Mouse (Mus musculus): ENCODE data around the gene Zfyve16. TPM values are rescaled to one million over a fixed set of nuclear protein-coding genes. Genes with fewer than 3 reads are reported as not detected.
A peak's percentile ranks its signal among the peaks of the same experiment; 100 is the strongest.

Gene Zfyve16
- 10.9 and 11.1 TPM in 2 replicates for polyA plus RNA-seq (2015; fragmentation: Nextera tagmentation; extraction: Ambion mirVana)

DNA sequence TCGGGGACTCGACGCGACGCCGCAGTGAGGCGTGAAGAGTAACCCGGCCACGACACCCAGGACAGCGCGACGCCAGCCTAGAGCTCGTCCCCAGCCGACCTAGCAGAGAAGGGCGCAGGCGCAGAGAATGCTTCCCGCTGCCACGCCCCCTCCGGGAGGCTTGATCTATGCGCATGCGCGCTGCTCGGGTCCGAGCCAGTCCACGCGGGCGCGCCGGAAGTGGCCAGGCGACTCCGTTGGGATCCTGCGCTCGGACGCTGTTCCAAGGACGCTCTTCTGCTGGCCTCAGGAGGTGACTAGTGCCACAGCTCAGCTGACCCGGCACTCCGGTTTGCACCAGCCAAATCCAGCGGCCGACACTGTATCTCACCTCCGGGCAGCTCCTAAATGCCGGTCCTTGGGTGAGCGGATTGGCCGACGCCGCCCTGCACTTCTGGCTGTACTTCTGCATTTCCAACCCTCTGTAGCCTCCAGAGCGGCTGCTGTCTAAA lies at the start of gene Zfyve16:
Zfyve16 (minus strand) TSS at position 148 of the 491 bp plus-strand sequence.
- H3K4me1 ChIP-seq (ENCODE audit: control insufficient read depth, insufficient read depth, low read length): peaks cover 9% of the 10 kb centered on the region
- peak within 1 kb of the TSS; percentile 94 for H3K27ac ChIP-seq (ENCODE audit: low read length)
- peak within 1 kb of the TSS; percentile 91 for H3K4me3 ChIP-seq (ENCODE audit: low read depth, low read length)
- H3K36me3 ChIP-seq (ENCODE audit: control insufficient read depth, insufficient read depth, low read length): no peaks in the 10 kb centered on the region
- ATAC-seq: peak; percentile 98
- no peaks in the 10 kb centered on the region for H3K9me3 ChIP-seq (replicated peaks; ENCODE audit: control insufficient read depth, low read length, poor library complexity, severe bottlenecking)
- WGBS: under 1% methylated on average over 46 of the region's 46 CpGs
- H3K27me3 ChIP-seq (ENCODE audit: control insufficient read depth, insufficient read depth, low read depth, low read length): no peaks in the 10 kb centered on the region
- H3K9ac ChIP-seq (ENCODE audit: low read depth, low read length): peak within 1 kb of the TSS; percentile 96
- H3K4me2 ChIP-seq (ENCODE audit: low read length): peak within 1 kb of the TSS; percentile 66

GRCm38 (mm10) chr13:92578210-92578609 lies 47.5 kb upstream of the Zfyve16 start:
- no peak overlapping the region for H3K4me3 ChIP-seq (ENCODE audit: low read depth, low read length)
- H3K27me3 ChIP-seq (ENCODE audit: control insufficient read depth, insufficient read depth, low read depth, low read length): no peaks in the 10 kb centered on the region
- H3K4me1 ChIP-seq (ENCODE audit: control insufficient read depth, insufficient read depth, low read length): no peaks in the 10 kb centered on the region
- no peak overlapping the region for H3K9ac ChIP-seq (ENCODE audit: low read depth, low read length)
- H3K27ac ChIP-seq (ENCODE audit: low read length): no peak overlapping the region
- ATAC-seq: no peak
- H3K4me2 ChIP-seq (ENCODE audit: low read length): no peak overlapping the region
- WGBS: 78% methylated on average over 4 of the region's 4 CpGs
- no peaks in the 10 kb centered on the region for H3K36me3 ChIP-seq (ENCODE audit: control insufficient read depth, insufficient read depth, low read length)
- no peaks in the 10 kb centered on the region; the same call in 1 of the 2 replicates for H3K9me3 ChIP-seq (replicated peaks; ENCODE audit: control insufficient read depth, low read length, poor library complexity, severe bottlenecking)

GRCm38 (mm10) chr13:92576688-92577087 lies 46.0 kb upstream of the Zfyve16 start:
- WGBS: 43% methylated on average over 6 of the region's 6 CpGs
- Histone ChIP-seq H3K9me3 (replicated peaks; ENCODE audit: control insufficient read depth, low read length, poor library complexity, severe bottlenecking) (no peaks in the 10 kb centered on the region; the same call in 1 of the 2 replicates), H3K4me1 (ENCODE audit: control insufficient read depth, insufficient read depth, low read length) (no peaks in the 10 kb centered on the region), H3K27ac (ENCODE audit: low read length) (no peak overlapping the region), H3K9ac (ENCODE audit: low read depth, low read length) (no peak overlapping the region), H3K4me2 (ENCODE audit: low read length) (no peak overlapping the region), H3K4me3 (ENCODE audit: low read depth, low read length) (no peak overlapping the region), H3K27me3 (ENCODE audit: control insufficient read depth, insufficient read depth, low read depth, low read length) (no peaks in the 10 kb centered on the region), H3K36me3 (ENCODE audit: control insufficient read depth, insufficient read depth, low read length) (no peaks in the 10 kb centered on the region)
- ATAC-seq: no peak

DNA sequence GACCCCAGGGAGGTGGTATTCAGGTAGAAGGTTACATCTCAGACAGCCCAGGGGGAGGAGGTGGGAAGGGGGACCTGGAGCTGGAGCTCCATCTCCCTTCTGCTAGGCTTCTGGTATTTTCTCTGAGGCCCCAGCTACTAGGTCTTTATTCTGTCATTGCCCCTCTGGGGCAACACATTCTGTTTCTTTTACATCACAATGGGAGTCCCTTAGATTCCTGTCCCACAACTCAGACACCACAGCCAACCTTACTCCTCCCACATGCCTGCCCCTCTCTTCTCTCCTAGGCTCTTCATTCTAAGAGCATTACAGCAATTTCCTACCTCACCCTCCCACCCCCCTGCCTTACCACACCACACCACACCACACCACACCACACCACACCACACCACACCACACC lies 45.4 kb upstream of the Zfyve16 start, which contains the start of gene Spz1:
Spz1 (minus strand) TSS at position 101 of the 400 bp plus-strand sequence.
- Histone ChIP-seq H3K27me3 (ENCODE audit: control insufficient read depth, insufficient read depth, low read depth, low read length) (no peaks in the 10 kb centered on the region), H3K4me2 (ENCODE audit: low read length) (no peak within 1 kb of the TSS), H3K27ac (ENCODE audit: low read length) (no peak within 1 kb of the TSS), H3K36me3 (ENCODE audit: control insufficient read depth, insufficient read depth, low read length) (no peaks in the 10 kb centered on the region), H3K4me3 (ENCODE audit: low read depth, low read length) (no peak within 1 kb of the TSS), H3K9me3 (replicated peaks; ENCODE audit: control insufficient read depth, low read length, poor library complexity, severe bottlenecking) (no peaks in the 10 kb centered on the region; the same call in 1 of the 2 replicates), H3K9ac (ENCODE audit: low read depth, low read length) (no peak within 1 kb of the TSS), H3K4me1 (ENCODE audit: control insufficient read depth, insufficient read depth, low read length) (no peaks in the 10 kb centered on the region)
- ATAC-seq: no peak

- Histone ChIP-seq H3K9ac (ENCODE audit: low read depth, low read length) (no peak overlapping the region), H3K4me1 (ENCODE audit: control insufficient read depth, insufficient read depth, low read length) (no peaks in the 10 kb centered on the region), H3K27ac (ENCODE audit: low read length) (no peak overlapping the region), H3K27me3 (ENCODE audit: control insufficient read depth, insufficient read depth, low read depth, low read length) (no peaks in the 10 kb centered on the region), H3K36me3 (ENCODE audit: control insufficient read depth, insufficient read depth, low read length) (no peaks in the 10 kb centered on the region), H3K9me3 (replicated peaks; ENCODE audit: control insufficient read depth, low read length, poor library complexity, severe bottlenecking) (no peaks in the 10 kb centered on the region), H3K4me2 (ENCODE audit: low read length) (no peak overlapping the region), H3K4me3 (ENCODE audit: low read depth, low read length) (no peak overlapping the region)
- WGBS: 77% methylated on average over 5 of the region's 5 CpGs
- no peak for ATAC-seq
Measured at GRCm38 (mm10) chr13:92559429-92559828, 28.8 kb upstream of the Zfyve16 start.

DNA sequence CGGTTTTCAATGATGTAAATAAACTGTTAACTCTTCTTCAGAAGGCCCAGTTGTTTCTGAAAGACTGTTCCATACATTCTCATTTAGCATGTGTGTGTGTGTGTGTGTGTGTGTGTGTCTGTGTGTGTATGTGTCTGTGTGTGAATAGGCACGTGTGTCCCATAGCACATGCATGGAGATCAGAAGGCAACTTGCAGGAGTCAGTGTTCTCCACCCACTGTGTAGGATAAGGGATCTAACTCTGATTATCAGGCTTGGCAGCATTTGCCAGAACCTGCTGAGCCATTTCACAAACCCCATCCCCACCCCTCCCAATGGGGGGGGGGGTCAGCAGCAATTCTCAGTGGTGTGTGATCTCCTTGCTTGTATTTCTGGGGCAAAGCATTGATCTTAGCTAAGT lies 26.6 kb upstream of the Zfyve16 start:
- Histone ChIP-seq H3K4me3 (ENCODE audit: low read depth, low read length) (no peak overlapping the region), H3K27me3 (ENCODE audit: control insufficient read depth, insufficient read depth, low read depth, low read length) (no peaks in the 10 kb centered on the region), H3K27ac (ENCODE audit: low read length) (no peak overlapping the region), H3K9ac (ENCODE audit: low read depth, low read length) (no peak overlapping the region), H3K9me3 (replicated peaks; ENCODE audit: control insufficient read depth, low read length, poor library complexity, severe bottlenecking) (no peaks in the 10 kb centered on the region), H3K4me2 (ENCODE audit: low read length) (no peak overlapping the region), H3K36me3 (ENCODE audit: control insufficient read depth, insufficient read depth, low read length) (no peaks in the 10 kb centered on the region), H3K4me1 (ENCODE audit: control insufficient read depth, insufficient read depth, low read length) (no peaks in the 10 kb centered on the region)
- no peak for ATAC-seq
- 60% methylated on average over 2 of the region's 2 CpGs for WGBS

DNA sequence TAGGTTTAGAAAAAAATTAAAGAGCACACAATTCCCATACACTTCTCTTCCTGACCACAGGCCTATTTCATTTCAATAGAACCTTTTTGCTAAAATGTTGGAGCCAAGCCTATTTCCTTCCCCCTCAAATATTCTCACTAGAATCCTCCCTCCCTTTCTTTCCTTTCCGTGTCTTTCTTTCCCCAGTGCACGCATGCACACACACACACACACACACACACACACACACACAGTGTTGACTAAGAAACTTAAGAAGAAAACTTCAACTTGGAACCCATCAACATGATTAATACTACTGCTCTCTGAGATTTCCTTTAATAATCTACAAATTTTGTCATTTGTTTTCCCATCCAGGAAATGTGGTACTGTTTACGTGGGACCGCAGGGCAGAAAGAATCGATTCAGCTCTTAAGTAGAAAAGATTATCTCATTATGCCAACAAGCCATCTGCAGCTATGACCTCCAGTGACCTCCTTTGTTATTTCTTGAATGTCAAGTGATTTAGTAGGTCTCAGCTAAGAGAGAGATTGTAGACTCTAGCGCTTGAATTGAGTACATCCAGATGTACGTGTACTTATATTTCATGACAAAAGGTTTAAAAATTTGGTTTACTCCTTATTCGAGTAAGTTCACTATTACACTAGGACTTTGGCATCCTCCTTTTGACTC lies 25.9 kb upstream of the Zfyve16 start:
- Histone ChIP-seq H3K9ac (ENCODE audit: low read depth, low read length) (no peak overlapping the region), H3K9me3 (replicated peaks; ENCODE audit: control insufficient read depth, low read length, poor library complexity, severe bottlenecking) (no peaks in the 10 kb centered on the region), H3K4me2 (ENCODE audit: low read length) (no peak overlapping the region), H3K4me1 (ENCODE audit: control insufficient read depth, insufficient read depth, low read length) (no peaks in the 10 kb centered on the region), H3K27me3 (ENCODE audit: control insufficient read depth, insufficient read depth, low read depth, low read length) (no peaks in the 10 kb centered on the region), H3K27ac (ENCODE audit: low read length) (no peak overlapping the region), H3K36me3 (ENCODE audit: control insufficient read depth, insufficient read depth, low read length) (no peaks in the 10 kb centered on the region), H3K4me3 (ENCODE audit: low read depth, low read length) (no peak overlapping the region)
- no peak for ATAC-seq
- WGBS: 18% methylated on average over 8 of the region's 8 CpGs

- no peak overlapping the region for H3K27ac ChIP-seq (ENCODE audit: low read length)
- 85% methylated on average over 4 of the region's 4 CpGs for WGBS
- H3K4me1 ChIP-seq (ENCODE audit: control insufficient read depth, insufficient read depth, low read length): no peaks in the 10 kb centered on the region
- H3K4me3 ChIP-seq (ENCODE audit: low read depth, low read length): no peak overlapping the region
- H3K36me3 ChIP-seq (ENCODE audit: control insufficient read depth, insufficient read depth, low read length): no peaks in the 10 kb centered on the region
- peaks cover 6% of the 10 kb centered on the region; the same call in 1 of the 2 replicates for H3K9me3 ChIP-seq (replicated peaks; ENCODE audit: control insufficient read depth, low read length, poor library complexity, severe bottlenecking)
- H3K27me3 ChIP-seq (ENCODE audit: control insufficient read depth, insufficient read depth, low read depth, low read length): no peaks in the 10 kb centered on the region
- no peak for ATAC-seq
- no peak overlapping the region for H3K9ac ChIP-seq (ENCODE audit: low read depth, low read length)
- no peak overlapping the region for H3K4me2 ChIP-seq (ENCODE audit: low read length)
Measured at GRCm38 (mm10) chr13:92547093-92547492, 16.4 kb upstream of the Zfyve16 start.

GRCm38 (mm10) chr13:92540997-92541396 lies 10.3 kb upstream of the Zfyve16 start:
- Histone ChIP-seq H3K27me3 (ENCODE audit: control insufficient read depth, insufficient read depth, low read depth, low read length) (no peaks in the 10 kb centered on the region), H3K4me1 (ENCODE audit: control insufficient read depth, insufficient read depth, low read length) (no peaks in the 10 kb centered on the region), H3K9ac (ENCODE audit: low read depth, low read length) (no peak overlapping the region), H3K27ac (ENCODE audit: low read length) (no peak overlapping the region), H3K4me3 (ENCODE audit: low read depth, low read length) (no peak overlapping the region), H3K9me3 (replicated peaks; ENCODE audit: control insufficient read depth, low read length, poor library complexity, severe bottlenecking) (no peaks in the 10 kb centered on the region), H3K4me2 (ENCODE audit: low read length) (no peak overlapping the region), H3K36me3 (ENCODE audit: control insufficient read depth, insufficient read depth, low read length) (no peaks in the 10 kb centered on the region)
- WGBS: 91% methylated on average over 6 of the region's 6 CpGs
- ATAC-seq: no peak

Measured in midbrain, embryonic 16.5 days (tissue).